Mouse (Mus musculus): Measurements from ENCODE around the gene Pepd. TPM values are rescaled to one million over a fixed set of nuclear protein-coding genes. Genes with fewer than 3 reads are reported as not detected.

Gene Pepd
- polyA plus RNA-seq, 1 experiment, result 39.3 TPM

DNA sequence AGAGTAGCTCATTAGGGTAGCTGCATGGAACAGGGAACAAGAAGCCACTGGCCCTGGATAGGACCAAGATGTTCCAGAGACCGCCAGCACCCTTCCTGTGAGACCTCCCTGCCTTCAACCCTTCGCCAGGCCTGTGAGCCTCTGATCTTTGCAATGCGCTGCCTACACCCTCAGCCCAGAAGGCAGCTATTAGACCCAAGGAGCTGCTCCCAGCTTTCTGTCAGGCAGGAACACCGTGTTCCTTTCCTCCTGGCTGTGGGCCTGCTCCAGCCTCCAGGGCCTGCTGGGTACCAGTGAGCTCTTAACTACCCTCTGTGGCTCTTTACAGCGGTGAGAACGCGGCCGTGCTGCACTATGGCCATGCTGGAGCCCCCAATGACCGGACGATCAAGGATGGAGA is 109.2 kb downstream of the Pepd start:
- Histone ChIP-seq H3K4me1 (ENCODE audit: control insufficient read depth, insufficient read depth, low read length) (no peaks in the 10 kb centered on the region), H3K4me3 (ENCODE audit: insufficient read depth, low read length) (no peak overlapping the region), H3K27ac (ENCODE audit: insufficient read depth, low read length) (no peak overlapping the region)
- no peak for TF ChIP-seq CTCF (IDR thresholded peaks at IDR 0.05; ENCODE audit: extremely low read depth, insufficient read depth, low read length)
- no peak for TF ChIP-seq POLR2A (IDR thresholded peaks at IDR 0.05; ENCODE audit: extremely low read depth, insufficient read depth, low read length)

DNA sequence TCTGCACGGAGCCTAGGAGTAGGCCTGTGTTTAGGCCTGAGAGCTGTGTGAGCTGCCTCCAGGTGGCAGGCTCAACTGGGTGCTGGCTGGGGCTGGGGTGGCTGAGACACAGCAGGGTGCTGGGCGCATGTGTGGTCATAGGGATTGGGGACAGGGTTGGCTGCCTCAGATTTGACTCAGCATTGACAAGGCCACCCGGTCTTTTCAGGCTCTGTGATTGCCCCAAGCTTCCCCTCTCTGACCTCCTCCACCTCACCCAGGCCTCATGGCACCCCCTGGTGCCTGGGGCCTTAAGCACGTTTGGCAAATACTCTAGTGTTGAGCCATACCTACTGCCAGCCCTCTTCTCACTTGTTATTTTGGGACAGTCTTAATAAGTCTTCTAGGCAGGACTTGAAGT is 111.1 kb downstream of the Pepd start:
- Histone ChIP-seq H3K27ac (ENCODE audit: insufficient read depth, low read length) (no peak overlapping the region), H3K4me3 (ENCODE audit: insufficient read depth, low read length) (no peak overlapping the region), H3K4me1 (ENCODE audit: control insufficient read depth, insufficient read depth, low read length) (peaks cover 9% of the 10 kb centered on the region; the same call in 1 of the 2 replicates)
- no peak for TF ChIP-seq POLR2A (IDR thresholded peaks at IDR 0.05; ENCODE audit: extremely low read depth, insufficient read depth, low read length)
- no peak for TF ChIP-seq CTCF (IDR thresholded peaks at IDR 0.05; ENCODE audit: extremely low read depth, insufficient read depth, low read length)

DNA sequence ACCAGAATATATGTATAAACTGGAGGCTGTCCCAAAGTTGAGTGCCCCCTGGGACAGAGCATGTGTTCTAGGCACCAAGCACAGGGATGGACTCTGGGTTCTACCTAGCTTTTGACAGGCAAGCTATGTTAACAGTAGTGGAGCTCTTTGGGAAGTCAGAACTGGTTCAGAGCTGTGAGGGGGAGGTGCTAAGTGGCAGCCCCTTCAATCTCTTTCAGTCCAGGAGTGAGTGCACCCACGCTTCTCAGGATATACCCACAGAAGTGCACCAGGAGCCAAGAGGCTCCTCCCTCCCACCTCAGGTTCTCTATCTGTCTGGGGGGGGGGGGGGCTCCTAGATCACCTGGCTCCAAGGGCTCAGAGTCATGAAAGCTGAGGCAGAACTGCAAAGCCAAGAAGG is 112.2 kb downstream of the Pepd start:
- TF ChIP-seq POLR2A (IDR thresholded peaks at IDR 0.05; ENCODE audit: extremely low read depth, insufficient read depth, low read length) (no peak), CTCF (IDR thresholded peaks at IDR 0.05; ENCODE audit: extremely low read depth, insufficient read depth, low read length) (no peak)
- Histone ChIP-seq H3K27ac (ENCODE audit: insufficient read depth, low read length) (no peak overlapping the region), H3K4me3 (ENCODE audit: insufficient read depth, low read length) (no peak overlapping the region), H3K4me1 (ENCODE audit: control insufficient read depth, insufficient read depth, low read length) (peaks cover 12% of the 10 kb centered on the region; the same call in 1 of the 2 replicates)

DNA sequence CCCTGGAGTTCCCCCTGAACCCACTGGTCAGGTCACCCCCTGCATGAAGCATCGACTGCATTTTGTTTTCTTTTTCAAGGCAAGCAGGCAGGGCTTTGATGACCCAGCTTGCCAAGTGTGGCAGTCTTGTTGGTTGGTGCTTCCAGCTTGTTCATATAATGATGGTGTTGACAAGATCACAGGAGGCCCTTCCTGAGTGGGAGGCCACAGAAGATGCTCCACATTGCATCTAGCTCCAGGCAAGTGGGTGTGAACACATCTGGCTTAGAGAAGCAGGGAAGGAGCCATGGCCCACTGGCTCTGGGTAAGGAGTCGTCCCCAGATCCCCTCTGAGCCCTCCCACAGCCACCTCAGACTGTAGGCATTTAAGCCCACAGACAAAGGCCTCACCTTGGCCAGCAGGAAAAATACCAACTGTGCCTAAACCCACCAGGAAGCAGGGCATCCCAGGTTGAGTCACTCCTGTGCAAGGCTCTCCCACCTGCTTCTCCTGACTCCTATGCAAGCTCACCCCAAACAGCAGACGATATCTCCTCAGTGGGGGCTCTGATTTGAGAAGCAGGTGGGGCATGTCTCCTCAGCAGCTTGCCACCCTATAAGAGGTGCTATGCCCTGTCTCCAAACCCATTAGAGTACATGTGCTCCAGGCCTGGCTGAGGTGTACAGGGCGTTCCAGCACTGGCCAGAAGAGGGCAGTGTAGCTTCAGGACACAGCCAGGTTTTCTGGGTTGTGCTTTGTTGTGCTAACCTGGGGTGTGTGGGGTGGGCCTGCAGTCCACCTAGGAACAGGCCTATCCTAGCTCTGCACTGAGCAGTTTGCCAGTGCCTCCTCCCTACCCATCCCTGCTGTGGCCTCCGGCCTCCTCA is 113.5 kb downstream of the Pepd start:
- no peak overlapping the region for H3K27ac ChIP-seq (ENCODE audit: insufficient read depth, low read length)
- H3K4me3 ChIP-seq (ENCODE audit: insufficient read depth, low read length), result no peak overlapping the region
- TF ChIP-seq CTCF (IDR thresholded peaks at IDR 0.05; ENCODE audit: extremely low read depth, insufficient read depth, low read length) (peak; percentile 90), POLR2A (IDR thresholded peaks at IDR 0.05; ENCODE audit: extremely low read depth, insufficient read depth, low read length) (no peak)
- H3K4me1 ChIP-seq (ENCODE audit: control insufficient read depth, insufficient read depth, low read length), result peaks cover 12% of the 10 kb centered on the region; the same call in 1 of the 2 replicates

DNA sequence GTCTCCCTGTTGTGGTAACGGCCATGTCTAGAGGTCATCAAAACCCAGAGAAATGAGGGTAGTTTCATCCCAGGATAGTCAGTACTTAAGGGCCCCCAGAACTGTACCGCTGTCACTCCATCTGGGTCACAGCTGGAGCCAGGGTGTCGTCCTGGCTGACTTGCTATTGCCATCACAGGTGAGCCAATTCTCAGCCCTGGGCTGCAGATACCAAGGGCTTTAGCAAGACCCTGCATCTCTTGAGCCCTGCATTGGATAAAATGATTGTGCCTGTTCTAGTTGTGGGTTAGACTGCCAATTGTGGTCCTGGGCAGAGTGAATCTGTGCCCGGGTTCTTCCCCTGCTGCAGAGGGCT is 114.1 kb downstream of the Pepd start:
- TF ChIP-seq POLR2A (IDR thresholded peaks at IDR 0.05; ENCODE audit: extremely low read depth, insufficient read depth, low read length) (no peak), CTCF (IDR thresholded peaks at IDR 0.05; ENCODE audit: extremely low read depth, insufficient read depth, low read length) (no peak)
- no peak overlapping the region for H3K4me3 ChIP-seq (ENCODE audit: insufficient read depth, low read length)
- no peak overlapping the region for H3K27ac ChIP-seq (ENCODE audit: insufficient read depth, low read length)
- H3K4me1 ChIP-seq (ENCODE audit: control insufficient read depth, insufficient read depth, low read length), result peaks cover 12% of the 10 kb centered on the region; the same call in 1 of the 2 replicates

DNA sequence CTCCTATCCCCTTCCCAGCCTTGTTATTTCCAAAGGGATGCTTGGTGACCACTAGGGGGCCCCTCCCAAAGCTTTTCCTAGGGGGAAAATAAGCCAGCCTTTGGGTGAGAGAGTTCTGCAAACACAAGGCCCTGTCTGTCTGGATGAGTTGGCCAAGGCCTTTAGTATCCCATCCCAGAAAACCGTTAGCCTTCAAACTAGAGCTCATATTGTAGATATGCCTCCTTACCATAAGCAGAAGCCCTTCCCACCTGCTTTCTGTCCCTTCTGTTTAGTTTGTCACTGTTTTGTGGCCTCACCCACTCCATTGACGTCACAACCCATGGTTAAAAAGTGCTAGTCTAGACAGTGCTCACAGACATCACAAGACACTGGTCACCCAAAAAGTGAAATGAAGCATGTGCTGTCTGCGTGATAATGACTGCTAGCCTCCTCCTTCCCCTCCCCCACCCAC is 114.7 kb downstream of the Pepd start:
- Histone ChIP-seq H3K27ac (ENCODE audit: insufficient read depth, low read length) (no peak overlapping the region), H3K4me1 (ENCODE audit: control insufficient read depth, insufficient read depth, low read length) (peaks cover 12% of the 10 kb centered on the region; the same call in 1 of the 2 replicates), H3K4me3 (ENCODE audit: insufficient read depth, low read length) (no peak overlapping the region)
- peak; percentile 42 for TF ChIP-seq CTCF (IDR thresholded peaks at IDR 0.05; ENCODE audit: extremely low read depth, insufficient read depth, low read length)
- no peak for TF ChIP-seq POLR2A (IDR thresholded peaks at IDR 0.05; ENCODE audit: extremely low read depth, insufficient read depth, low read length)

DNA sequence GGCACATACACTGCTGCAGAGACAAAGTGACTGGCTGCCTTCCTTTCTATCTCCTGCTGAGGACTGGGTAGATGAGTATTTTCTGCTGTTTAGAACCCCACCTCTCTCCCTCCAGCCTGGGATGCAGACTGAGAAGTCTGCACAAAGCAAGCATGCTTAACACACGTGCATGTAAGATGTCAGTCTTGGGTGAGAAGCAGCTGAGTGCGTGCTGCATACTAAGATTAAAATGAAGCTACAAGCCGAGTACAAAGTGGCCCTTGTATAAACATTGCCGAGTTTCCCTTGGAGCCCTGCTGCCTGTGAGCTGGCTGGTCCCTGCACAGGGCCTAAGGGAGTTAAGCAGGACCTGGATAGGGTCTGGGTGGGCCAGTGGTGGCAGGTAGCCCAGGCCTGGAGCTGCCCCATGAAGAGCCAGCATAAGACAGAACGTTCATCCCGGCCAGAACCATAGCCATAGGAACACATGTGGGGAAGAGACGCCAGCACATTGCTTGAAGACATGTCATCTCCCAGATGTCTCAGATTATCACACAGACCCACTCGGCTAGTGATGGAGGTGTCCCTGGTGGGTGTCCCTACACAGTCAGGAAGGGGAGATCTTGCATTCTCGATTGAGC is 115.7 kb downstream of the Pepd start:
- peak overlapping the region; percentile 64 for H3K27ac ChIP-seq (ENCODE audit: insufficient read depth, low read length)
- TF ChIP-seq POLR2A (IDR thresholded peaks at IDR 0.05; ENCODE audit: extremely low read depth, insufficient read depth, low read length) (no peak), CTCF (IDR thresholded peaks at IDR 0.05; ENCODE audit: extremely low read depth, insufficient read depth, low read length) (no peak)
- H3K4me3 ChIP-seq (ENCODE audit: insufficient read depth, low read length), result no peak overlapping the region
- peaks cover 12% of the 10 kb centered on the region; the same call in 1 of the 2 replicates for H3K4me1 ChIP-seq (ENCODE audit: control insufficient read depth, insufficient read depth, low read length)

DNA sequence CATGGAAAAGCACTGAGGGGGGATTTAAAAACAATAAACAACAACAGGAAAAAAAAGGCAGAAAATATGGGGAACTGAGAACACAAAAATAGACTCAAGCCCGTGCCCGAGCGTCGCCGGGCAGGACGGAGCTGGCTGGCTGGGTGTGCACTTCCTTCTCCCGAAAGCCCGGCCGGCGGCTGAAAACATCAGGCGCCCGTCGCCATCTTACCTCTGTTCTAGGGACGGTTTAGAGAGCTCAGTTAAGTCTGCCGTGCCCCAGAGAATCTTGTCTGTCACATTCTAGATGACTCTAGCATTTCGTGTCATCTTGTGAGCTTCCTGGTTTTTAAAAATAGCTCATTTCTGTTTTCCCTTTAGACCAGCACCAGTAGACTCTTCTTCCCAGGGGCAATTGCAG is 116.4 kb downstream of the Pepd start:
- H3K4me1 ChIP-seq (ENCODE audit: control insufficient read depth, insufficient read depth, low read length), result peaks cover 12% of the 10 kb centered on the region; the same call in 1 of the 2 replicates
- no peak overlapping the region for H3K4me3 ChIP-seq (ENCODE audit: insufficient read depth, low read length)
- TF ChIP-seq CTCF (IDR thresholded peaks at IDR 0.05; ENCODE audit: extremely low read depth, insufficient read depth, low read length) (no peak), POLR2A (IDR thresholded peaks at IDR 0.05; ENCODE audit: extremely low read depth, insufficient read depth, low read length) (no peak)
- H3K27ac ChIP-seq (ENCODE audit: insufficient read depth, low read length), result peak overlapping the region; percentile 12; the same call in 1 of the 2 replicates

DNA sequence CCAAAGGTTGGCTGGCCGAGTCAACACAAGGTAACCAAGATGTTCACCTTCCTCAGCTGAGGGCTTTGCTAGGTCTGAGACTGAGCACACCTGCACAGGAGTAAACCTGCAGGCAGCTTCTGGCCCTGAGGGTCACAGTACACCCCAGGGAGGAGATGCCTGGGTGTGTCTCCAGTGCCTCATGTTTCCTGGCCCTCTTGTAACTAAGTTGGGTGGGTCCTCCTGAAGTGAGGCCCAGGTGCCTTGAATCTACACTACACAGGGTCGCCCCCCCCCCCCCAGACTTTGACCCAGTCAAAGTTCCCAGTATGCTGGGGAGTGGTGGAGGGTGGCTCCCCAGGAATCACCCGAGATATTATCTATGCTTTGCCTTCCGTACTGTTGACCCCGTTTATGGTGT is 117.0 kb downstream of the Pepd start:
- peaks cover 12% of the 10 kb centered on the region; the same call in 1 of the 2 replicates for H3K4me1 ChIP-seq (ENCODE audit: control insufficient read depth, insufficient read depth, low read length)
- TF ChIP-seq POLR2A (IDR thresholded peaks at IDR 0.05; ENCODE audit: extremely low read depth, insufficient read depth, low read length) (no peak), CTCF (IDR thresholded peaks at IDR 0.05; ENCODE audit: extremely low read depth, insufficient read depth, low read length) (no peak)
- no peak overlapping the region for H3K4me3 ChIP-seq (ENCODE audit: insufficient read depth, low read length)
- no peak overlapping the region for H3K27ac ChIP-seq (ENCODE audit: insufficient read depth, low read length)

All from cortical plate, adult 2 months (tissue).